In the genomic region with DNA sequence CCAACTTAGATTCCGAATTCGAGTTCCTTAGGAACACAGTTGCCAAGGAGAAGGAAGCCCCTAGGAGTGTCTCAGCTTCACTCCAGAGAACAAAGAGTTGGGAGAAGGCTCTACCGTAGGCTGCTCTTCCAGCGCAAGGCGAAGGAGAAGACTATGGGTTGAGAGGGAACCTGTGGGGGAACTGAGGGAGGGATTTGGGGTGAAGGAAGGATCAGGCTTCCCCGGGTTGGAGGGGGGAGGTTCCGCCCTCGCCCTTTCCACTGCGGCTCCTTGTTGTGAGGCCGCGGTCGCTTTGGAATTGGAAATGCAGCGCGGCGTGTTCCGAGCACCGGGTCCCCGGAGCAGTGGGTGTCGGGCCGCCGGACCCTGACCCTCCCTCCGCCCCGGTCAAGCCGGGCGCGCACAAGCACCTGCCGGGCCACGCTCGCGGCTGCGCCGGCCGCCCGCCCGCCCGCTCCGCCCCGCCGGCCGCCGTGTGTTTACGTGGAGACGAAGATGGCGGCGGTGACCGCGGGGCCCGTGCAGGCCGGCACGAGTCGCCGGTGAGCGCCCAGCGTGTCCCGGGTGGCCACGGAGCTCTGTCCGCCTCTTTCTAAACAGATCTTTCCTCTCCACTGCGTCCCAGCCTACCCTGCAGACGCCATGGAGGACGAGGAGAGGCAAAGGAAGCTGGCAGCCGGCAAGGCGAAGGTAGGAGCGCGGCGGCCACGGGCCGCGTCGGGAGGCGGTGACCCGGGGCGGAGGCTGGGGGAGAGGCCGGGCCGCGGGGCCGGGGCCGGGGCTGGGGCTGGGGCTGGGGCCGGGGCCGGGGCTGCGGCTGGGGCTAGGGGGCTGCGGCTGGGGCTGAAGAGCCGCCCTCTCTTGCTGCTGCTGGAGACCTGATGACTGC, we compare ENCODE assay signal across 8 mouse cellular contexts. TPM values are rescaled to one million over a fixed set of nuclear protein-coding genes. Genes with fewer than 3 reads are reported as not detected.
A peak's percentile ranks its signal among the peaks of the same experiment; 100 is the strongest.
DNase-seq lines count a peak whose midpoint lies in the region; ATAC-seq and TF ChIP-seq lines count a peak whose summit lies in the region.

A gene (plus strand): TSS at position 254 of the 889 bp plus-strand sequence.

- peak; percentile 90 for ATAC-seq in hindbrain, embryonic 16.5 days
- ATAC-seq in megakaryocyte, adult 5-6 weeks (ENCODE audit: poor library complexity, severe bottlenecking) = peak; percentile 76

- under 1% methylated on average over 54 of the region's 82 CpGs for WGBS in hindbrain, embryonic 16.5 days

- DNase-seq in ZHBTc4 (ENCODE audit: low read depth, low spot score) = peak; percentile 74
- DNase-seq in cerebellum, postnatal 36 days = peak; percentile 80 to 81
- DNase-seq in gastrocnemius, adult 18-20 months (ENCODE audit: low spot score) = peak; percentile 61
- DNase-seq in left cerebral cortex, adult 2 months (ENCODE audit: extremely low spot score in 1 of 2, low spot score in 2 of 2) = peak; percentile 69 to 71
- DNase-seq in right cerebral cortex, adult 2 months (ENCODE audit: low spot score in 2 of 2) = peak; percentile 65 to 68
- peak; percentile 57 to 59 for DNase-seq in urinary bladder, postnatal 36 days (ENCODE audit: low spot score in 2 of 2)

- no peaks in the 10 kb centered on the region for H3K9me3 ChIP-seq in hindbrain, embryonic 16.5 days (ENCODE audit: control insufficient read depth, low read length)

- no peak for TF ChIP-seq CTCF in left cerebral cortex, adult 2 months (IDR thresholded peaks at IDR 0.05)

- H3K27ac ChIP-seq in hindbrain, embryonic 16.5 days (ENCODE audit: low read depth, low read length) = peak within 1 kb of the TSS; percentile 99
- peak within 1 kb of the TSS; percentile 94 for H3K27ac ChIP-seq in left cerebral cortex, adult 2 months

- H3K27me3 ChIP-seq in hindbrain, embryonic 16.5 days (replicated peaks; ENCODE audit: control insufficient read depth, insufficient read depth, low read length) = no peaks in the 10 kb centered on the region

- H3K4me1 ChIP-seq in hindbrain, embryonic 16.5 days (ENCODE audit: control insufficient read depth, insufficient read depth, low read depth, low read length) = peaks cover 17% of the 10 kb centered on the region

- H3K4me3 ChIP-seq in hindbrain, embryonic 16.5 days (ENCODE audit: low read length) = peak within 1 kb of the TSS; percentile 83
- H3K4me3 ChIP-seq in left cerebral cortex, adult 2 months = peak within 1 kb of the TSS; percentile 87

- peak within 1 kb of the TSS; percentile 83 for H3K4me2 ChIP-seq in hindbrain, embryonic 16.5 days (ENCODE audit: low read length)

- intact Hi-C loops in left cerebral cortex, adult 2 months (cut with DNase I) = no loop called here

- H3K9ac ChIP-seq in hindbrain, embryonic 16.5 days (ENCODE audit: low read depth, low read length) = peak within 1 kb of the TSS; percentile 97

- H3K36me3 ChIP-seq in hindbrain, embryonic 16.5 days (ENCODE audit: control insufficient read depth, insufficient read depth, low read length) = no peaks in the 10 kb centered on the region

RNA-seq across cellular contexts. Expression of the gene that starts here (rescaled TPM):
- total RNA-seq in gastrocnemius, adult 18-20 months (2021) = 10 to 100 TPM; 39.9 to 50.6 TPM
- 282 and 289 TPM in 2 replicates for polyA plus RNA-seq in hindbrain, embryonic 16.5 days (2015; fragmentation: Nextera tagmentation; extraction: Ambion mirVana)
- total RNA-seq in left cerebral cortex, adult 2 months (2021) = 100 to 1,000 TPM in 1 of 2 experiments, 10 to 100 TPM in 1; 85.8 to 101 TPM
- total RNA-seq in megakaryocyte, adult 5-6 weeks (2015) = 29.8 and 33.7 TPM in 2 replicates
- total RNA-seq in megakaryocyte, adult 5-6 weeks (2017) = 36.0 and 39.3 TPM in 2 replicates

Comparison
In these comparisons a context has a peak if more than half of its experiments do, and no peak if none do; other contexts are left out.
1. Peak in every context shown above with its lines: DNase-seq, ATAC-seq, H3K4me3 ChIP-seq and H3K27ac ChIP-seq.